Mouse (Mus musculus): ENCODE measurements around the gene Prss41. TPM values are rescaled to one million over a fixed set of nuclear protein-coding genes. Genes with fewer than 3 reads are reported as not detected.

The Prss41 gene
- polyA plus RNA-seq, 1 experiment from 2014 or later = 1.3 TPM

- Histone ChIP-seq H3K27me3 (0 out of 2 replicates have a peak, but pooled peaks cover 6% of the 10 kb centered on the region), H3K4me3 (no peak overlapping the region), H3K36me3 (ENCODE audit: poor library complexity, severe bottlenecking) (no peaks in the 10 kb centered on the region), H3K4me1 (no peaks in the 10 kb centered on the region), H3K27ac (no peak overlapping the region), H3K9me3 (replicated peaks) (no peaks in the 10 kb centered on the region), H3K9ac (no peak overlapping the region), H3K4me2 (no peak overlapping the region)
- ATAC-seq = peak; percentile 69; the same call in 1 of the 2 replicates
- 62% methylated on average over 19 of the region's 19 CpGs for WGBS
These were observed 7.1 kb upstream of the Prss41 start for GRCm38 (mm10) chr17:23850853-23851749.

DNA sequence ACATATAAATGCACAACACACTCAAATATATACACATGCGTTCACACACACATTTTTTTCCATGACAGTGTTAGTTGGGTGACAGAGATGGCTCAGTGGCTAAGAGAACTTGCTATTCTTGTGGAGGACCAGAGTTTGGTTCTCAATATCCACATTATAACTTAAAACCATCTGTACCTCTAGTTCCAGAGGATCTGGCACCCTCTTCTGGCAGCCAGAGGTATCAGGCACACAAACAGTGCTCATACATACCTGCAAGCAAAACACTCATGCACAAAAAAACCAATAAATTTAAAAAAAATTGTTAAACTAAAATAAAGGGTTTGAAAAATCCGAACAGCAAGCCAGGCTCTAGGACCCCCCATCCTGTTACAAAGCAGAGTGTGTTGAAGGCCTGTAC is 6.1 kb upstream of the Prss41 start:
- Histone ChIP-seq H3K4me1 (no peaks in the 10 kb centered on the region), H3K9me3 (replicated peaks) (no peaks in the 10 kb centered on the region), H3K4me2 (no peak overlapping the region), H3K27me3 (0 out of 2 replicates have a peak, but pooled peaks cover 6% of the 10 kb centered on the region), H3K36me3 (ENCODE audit: poor library complexity, severe bottlenecking) (no peaks in the 10 kb centered on the region), H3K9ac (no peak overlapping the region), H3K4me3 (no peak overlapping the region), H3K27ac (no peak overlapping the region)
- ATAC-seq = no peak
- 54% methylated on average over 2 of the region's 2 CpGs for WGBS

GRCm38 (mm10) chr17:23843141-23843811 is 696 bp downstream of the Prss41 start:
- peaks cover 11% of the 10 kb centered on the region; the same call in 1 of the 2 replicates for H3K27me3 ChIP-seq
- H3K4me2 ChIP-seq = peak overlapping the region; percentile 42
- H3K36me3 ChIP-seq (ENCODE audit: poor library complexity, severe bottlenecking) = no peaks in the 10 kb centered on the region
- H3K27ac ChIP-seq = no peak overlapping the region
- 51% methylated on average over 23 of the region's 23 CpGs for WGBS
- H3K9ac ChIP-seq = no peak overlapping the region
- 0 out of 2 replicates have a peak, but pooled peaks cover 4% of the 10 kb centered on the region for H3K4me1 ChIP-seq
- no peak overlapping the region for H3K4me3 ChIP-seq
- ATAC-seq = 0 out of 2 replicates have a peak, but pooled peaks have one; percentile 36
- H3K9me3 ChIP-seq (replicated peaks) = no peaks in the 10 kb centered on the region

DNA sequence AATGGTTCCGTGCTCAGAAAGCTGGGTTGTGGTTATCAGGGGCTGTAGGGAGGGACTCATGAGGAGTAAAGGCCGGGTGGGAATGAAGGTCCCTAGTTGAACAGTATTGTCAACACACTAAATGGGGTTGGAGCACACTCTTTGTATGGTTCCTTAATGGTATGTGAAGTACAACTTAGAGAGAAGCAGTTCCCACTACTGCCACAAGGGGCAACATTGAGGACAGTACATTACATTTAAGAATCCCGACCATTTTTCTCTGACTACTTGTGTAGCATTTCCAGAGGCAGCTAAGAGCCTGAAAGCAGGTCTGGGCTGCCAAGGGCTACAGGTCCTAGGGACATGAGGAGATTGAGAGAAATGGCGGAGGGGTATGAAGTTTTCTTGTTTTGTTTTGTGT is 2.8 kb downstream of the Prss41 start:
- H3K4me2 ChIP-seq = no peak overlapping the region
- no peak overlapping the region for H3K4me3 ChIP-seq
- H3K4me1 ChIP-seq = 0 out of 2 replicates have a peak, but pooled peaks cover 4% of the 10 kb centered on the region
- no peaks in the 10 kb centered on the region for H3K36me3 ChIP-seq (ENCODE audit: poor library complexity, severe bottlenecking)
- ATAC-seq = peak; percentile 33; the same call in 1 of the 2 replicates
- 29% methylated on average over 4 of the region's 4 CpGs for WGBS
- H3K9me3 ChIP-seq (replicated peaks) = no peaks in the 10 kb centered on the region
- no peak overlapping the region for H3K27ac ChIP-seq
- peaks cover 9% of the 10 kb centered on the region; the same call in 1 of the 2 replicates for H3K27me3 ChIP-seq
- H3K9ac ChIP-seq = no peak overlapping the region

DNA sequence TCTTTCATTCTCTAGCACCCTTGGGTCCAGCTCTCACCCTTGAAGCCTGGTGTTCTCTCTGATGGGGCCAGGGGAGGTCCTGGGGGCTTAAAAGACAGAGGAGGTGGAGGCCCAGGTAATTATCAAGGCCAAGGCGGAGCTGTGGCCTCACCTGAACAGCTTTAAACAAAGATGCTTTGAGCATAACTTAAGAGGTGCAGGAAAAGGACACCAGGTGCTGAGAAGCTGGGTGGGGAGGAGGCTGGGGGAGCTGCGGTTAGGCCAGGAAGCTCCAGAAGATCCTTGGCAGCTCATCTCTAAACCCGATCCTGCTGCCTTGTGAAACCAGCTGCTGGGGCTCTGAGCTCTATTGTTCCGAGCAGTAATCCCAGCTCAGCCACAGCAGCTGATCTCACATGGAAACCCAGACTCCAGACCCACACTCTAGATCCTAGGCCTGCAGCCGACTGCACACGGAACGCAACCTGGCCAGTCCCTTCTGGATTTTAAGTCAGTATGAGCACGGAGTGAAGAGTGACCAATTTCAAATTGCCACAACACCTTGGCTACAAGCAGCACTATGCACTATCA is 7.9 kb downstream of the Prss41 start, which contains the start of gene Prss33:
TSS of gene Prss33 (minus strand) at position 51 of the 570 bp plus-strand sequence.
- Histone ChIP-seq H3K4me3 (no peak within 1 kb of the TSS), H3K27ac (no peak within 1 kb of the TSS), H3K9ac (no peak within 1 kb of the TSS), H3K27me3 (peaks cover 41% of the 10 kb centered on the region), H3K9me3 (replicated peaks) (no peaks in the 10 kb centered on the region), H3K4me1 (no peaks in the 10 kb centered on the region), H3K4me2 (no peak within 1 kb of the TSS), H3K36me3 (ENCODE audit: poor library complexity, severe bottlenecking) (no peaks in the 10 kb centered on the region)
- WGBS = 55% methylated on average over 8 of the region's 8 CpGs
- ATAC-seq = no peak

- H3K27ac ChIP-seq = no peak overlapping the region
- peaks cover 11% of the 10 kb centered on the region for H3K36me3 ChIP-seq (ENCODE audit: poor library complexity, severe bottlenecking)
- H3K4me2 ChIP-seq = no peak overlapping the region
- no peak for ATAC-seq
- peaks cover 42% of the 10 kb centered on the region for H3K27me3 ChIP-seq
- H3K4me1 ChIP-seq = peaks cover 22% of the 10 kb centered on the region
- no peak overlapping the region for H3K4me3 ChIP-seq
- H3K9me3 ChIP-seq (replicated peaks) = no peaks in the 10 kb centered on the region
- H3K9ac ChIP-seq = no peak overlapping the region
- 87% methylated on average over 1 of the region's 1 CpGs for WGBS
These were observed 12.8 kb downstream of the Prss41 start for GRCm38 (mm10) chr17:23831201-23831600.

DNA sequence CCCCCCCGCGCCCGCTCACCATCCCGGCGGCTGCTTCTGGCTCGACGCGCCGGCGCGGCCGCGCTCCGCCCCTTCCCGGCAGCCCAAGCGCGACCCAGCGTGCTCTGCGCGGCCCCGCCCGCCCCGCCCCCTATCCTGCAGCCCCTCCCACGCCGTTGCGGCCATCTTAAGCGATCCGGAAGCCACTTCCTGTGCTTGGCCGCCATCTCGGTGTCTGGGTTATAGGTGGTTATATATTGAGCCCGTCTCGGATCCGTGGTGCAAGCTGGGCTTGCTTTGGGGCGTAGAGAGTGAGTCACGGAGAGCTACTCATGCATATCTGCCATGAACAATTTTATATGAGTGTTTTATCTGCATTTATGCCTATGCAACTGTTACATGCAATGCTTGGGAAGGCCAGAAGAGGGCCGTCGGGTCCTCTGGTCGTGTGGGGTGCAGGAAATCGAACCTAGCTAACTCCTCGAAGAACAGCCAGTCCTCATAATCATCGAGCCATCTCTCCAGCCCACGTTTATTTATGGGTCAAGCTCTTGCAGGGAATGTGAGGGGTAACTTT is 14.8 kb downstream of the Prss41 start, which contains the start of gene Elob:
TSS of gene Elob (minus strand) at position 73 of the 556 bp plus-strand sequence.
- Histone ChIP-seq H3K36me3 (ENCODE audit: poor library complexity, severe bottlenecking) (peaks cover 32% of the 10 kb centered on the region), H3K4me2 (peak within 1 kb of the TSS; percentile 87), H3K9me3 (replicated peaks) (no peaks in the 10 kb centered on the region), H3K27ac (peak within 1 kb of the TSS; percentile 95), H3K4me1 (peaks cover 24% of the 10 kb centered on the region), H3K4me3 (peak within 1 kb of the TSS; percentile 92), H3K9ac (peak within 1 kb of the TSS; percentile 91), H3K27me3 (peaks cover 32% of the 10 kb centered on the region)
- peak; percentile 96 for ATAC-seq
- 3% methylated on average over 30 of the region's 42 CpGs for WGBS

- under 1% methylated on average over 46 of the region's 47 CpGs for WGBS
- peak; percentile 80 for ATAC-seq
- peak overlapping the region; percentile 87 for H3K4me2 ChIP-seq
- no peaks in the 10 kb centered on the region for H3K9me3 ChIP-seq (replicated peaks)
- H3K9ac ChIP-seq = peak overlapping the region; percentile 91
- H3K4me3 ChIP-seq = peak overlapping the region; percentile 92
- peaks cover 25% of the 10 kb centered on the region for H3K27me3 ChIP-seq
- peak overlapping the region; percentile 95 for H3K27ac ChIP-seq
- H3K4me1 ChIP-seq = peaks cover 24% of the 10 kb centered on the region
- peaks cover 39% of the 10 kb centered on the region for H3K36me3 ChIP-seq (ENCODE audit: poor library complexity, severe bottlenecking)
These were observed 15.5 kb downstream of the Prss41 start for GRCm38 (mm10) chr17:23828271-23829001.

DNA sequence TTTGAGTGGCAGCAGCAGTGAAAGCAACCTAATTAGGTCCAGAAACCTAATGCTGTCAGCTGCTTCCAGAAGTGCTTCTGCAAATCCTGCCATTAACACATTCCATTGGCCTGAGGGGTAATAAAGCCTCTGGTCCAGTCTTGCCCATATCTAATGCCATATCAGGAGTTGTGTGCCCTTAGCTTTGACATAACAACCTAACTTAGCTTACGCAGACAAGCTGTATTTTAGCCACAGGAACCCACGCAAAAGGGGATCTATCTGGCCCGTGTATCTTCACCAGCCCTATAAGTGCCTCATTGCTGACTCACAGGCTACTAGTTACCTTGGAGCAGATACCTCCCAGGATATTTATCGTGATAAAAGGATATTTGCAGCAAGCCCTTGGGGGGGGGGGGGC is 18.4 kb downstream of the Prss41 start:
- Histone ChIP-seq H3K4me2 (no peak overlapping the region), H3K36me3 (ENCODE audit: poor library complexity, severe bottlenecking) (peaks cover 67% of the 10 kb centered on the region), H3K4me1 (peaks cover 24% of the 10 kb centered on the region), H3K27ac (no peak overlapping the region), H3K27me3 (peaks cover 1% of the 10 kb centered on the region), H3K9ac (no peak overlapping the region), H3K9me3 (replicated peaks) (no peaks in the 10 kb centered on the region), H3K4me3 (no peak overlapping the region)
- 87% methylated on average over 4 of the region's 4 CpGs for WGBS
- no peak for ATAC-seq

DNA sequence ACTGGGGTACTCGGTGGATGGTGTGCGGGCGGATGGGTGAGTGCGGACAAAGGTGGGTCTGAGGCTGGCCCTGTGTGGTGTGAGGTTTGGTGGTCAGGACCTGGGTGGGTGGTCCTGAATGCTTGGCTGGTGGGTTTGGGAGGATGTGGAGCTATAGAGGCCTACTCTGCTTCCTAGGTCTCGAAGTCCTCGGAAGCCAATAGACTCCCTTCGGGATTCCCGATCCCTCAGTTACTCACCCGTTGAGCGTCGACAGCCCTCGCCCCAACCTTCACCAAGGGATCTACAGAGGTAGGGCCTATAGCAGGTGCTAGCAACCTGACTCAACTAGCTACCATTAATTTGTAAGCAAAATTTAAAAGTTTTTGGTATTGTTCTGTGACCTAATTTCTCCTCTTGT is 20.4 kb downstream of the Prss41 start:
- H3K4me2 ChIP-seq = no peak overlapping the region
- H3K27me3 ChIP-seq = no peaks in the 10 kb centered on the region
- H3K9ac ChIP-seq = no peak overlapping the region
- H3K4me3 ChIP-seq = no peak overlapping the region
- no peak overlapping the region for H3K27ac ChIP-seq
- WGBS = 90% methylated on average over 12 of the region's 12 CpGs
- peaks cover 87% of the 10 kb centered on the region for H3K36me3 ChIP-seq (ENCODE audit: poor library complexity, severe bottlenecking)
- ATAC-seq = 0 out of 2 replicates have a peak, but pooled peaks have one; percentile 25
- H3K4me1 ChIP-seq = peaks cover 24% of the 10 kb centered on the region
- peaks cover 17% of the 10 kb centered on the region for H3K9me3 ChIP-seq (replicated peaks)

DNA sequence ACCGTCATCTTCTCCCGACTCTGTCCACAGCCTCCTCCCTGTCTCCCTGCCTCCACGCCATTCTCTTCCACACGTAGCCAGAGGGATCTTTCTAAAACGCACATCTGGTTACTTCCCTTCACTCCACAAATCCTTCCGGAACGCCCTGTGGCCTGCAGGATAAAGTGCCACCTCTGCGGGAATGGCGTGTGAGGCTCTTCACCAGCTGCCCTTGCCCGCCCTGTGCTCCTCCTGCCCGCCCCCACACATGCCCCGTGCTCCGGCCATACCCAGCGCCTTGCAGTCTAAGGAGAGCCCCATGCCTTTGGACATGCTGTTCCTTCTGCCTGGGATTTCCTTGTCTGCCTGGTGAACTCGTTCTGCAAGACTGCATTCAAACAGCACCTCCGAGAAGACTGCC is 21.0 kb downstream of the Prss41 start:
- 87% methylated on average over 16 of the region's 16 CpGs for WGBS
- H3K4me1 ChIP-seq = peaks cover 20% of the 10 kb centered on the region
- peaks cover 93% of the 10 kb centered on the region for H3K36me3 ChIP-seq (ENCODE audit: poor library complexity, severe bottlenecking)
- peaks cover 19% of the 10 kb centered on the region for H3K9me3 ChIP-seq (replicated peaks)
- no peak overlapping the region for H3K4me2 ChIP-seq
- H3K27me3 ChIP-seq = no peaks in the 10 kb centered on the region
- 0 out of 2 replicates have a peak, but pooled peaks have one; percentile 27 for ATAC-seq
- H3K9ac ChIP-seq = no peak overlapping the region
- H3K4me3 ChIP-seq = no peak overlapping the region
- H3K27ac ChIP-seq = no peak overlapping the region

All from forebrain, embryonic 13.5 days (tissue).